Mouse (Mus musculus): ENCODE data around the gene Papss2.

- TF ChIP-seq EP300 (IDR thresholded peaks at IDR 0.05; ENCODE audit: insufficient read depth, low read depth, low read length) = no peak
- TF ChIP-seq POLR2A (IDR thresholded peaks at IDR 0.05; ENCODE audit: insufficient read depth, low read length) = no peak
- no peak for TF ChIP-seq CTCF (IDR thresholded peaks at IDR 0.05; ENCODE audit: low read depth, low read length)
Measured at GRCm38 (mm10) chr19:32653122-32653521, 57.5 kb downstream of the Papss2 start.

Data from ES-Bruce4 (cell line).